Mouse (Mus musculus): ENCODE data around the gene Cdk2ap1.

GRCm38 (mm10) chr5:124355425-124355959, 7.4 kb downstream of the Cdk2ap1 start:
- TF ChIP-seq EP300 (IDR thresholded peaks at IDR 0.05; ENCODE audit: insufficient read depth, low read depth, low read length) = no peak
- no peak for TF ChIP-seq POLR2A (IDR thresholded peaks at IDR 0.05; ENCODE audit: insufficient read depth, low read length)
- no peak for TF ChIP-seq CTCF (IDR thresholded peaks at IDR 0.05; ENCODE audit: low read depth, low read length)
